Mouse (Mus musculus): ENCODE measurements around the gene Fxr2. TPM values are rescaled to one million over a fixed set of nuclear protein-coding genes. Genes with fewer than 3 reads are reported as not detected.
A peak's percentile ranks its signal among the peaks of the same experiment; 100 is the strongest.

Fxr2 gene
- polyA plus RNA-seq, 1 experiment from 2014 or later = 31.2 TPM

DNA sequence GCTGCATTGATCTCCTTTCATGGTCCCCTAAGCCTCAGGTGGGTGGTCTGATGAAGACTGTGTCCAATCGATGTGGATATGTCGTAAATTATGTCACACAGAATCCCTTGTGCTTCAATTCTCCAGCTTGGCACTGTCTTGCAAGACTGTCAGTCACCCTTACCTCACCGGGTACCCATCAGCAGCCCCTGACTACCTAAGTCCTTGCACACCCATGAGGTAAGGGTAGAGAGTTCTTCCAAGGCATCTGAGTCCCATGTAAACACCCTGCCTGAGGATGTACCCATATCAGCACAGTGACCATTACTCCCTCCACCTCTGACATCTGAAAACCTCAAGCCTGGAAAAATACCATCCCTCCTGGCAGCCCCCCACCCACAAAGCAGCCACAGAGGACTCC, 28.4 kb upstream of the Fxr2 start:
- Histone ChIP-seq H3K4me3 (ENCODE audit: low read depth, low read length) (peak overlapping the region; percentile 59), H3K27me3 (ENCODE audit: insufficient read depth, low read length) (peaks cover 14% of the 10 kb centered on the region; the same call in 1 of the 2 replicates), H3K36me3 (ENCODE audit: insufficient read depth) (no peaks in the 10 kb centered on the region), H3K4me2 (peak overlapping the region; percentile 100), H3K9ac (peak overlapping the region; percentile 66; the same call in 1 of the 2 replicates), H3K4me1 (ENCODE audit: insufficient read depth) (peaks cover 32% of the 10 kb centered on the region), H3K9me3 (ENCODE audit: low read depth, low read length) (no peaks in the 10 kb centered on the region), H3K27ac (ENCODE audit: low read depth) (no peak overlapping the region)
- no peak for TF ChIP-seq CTCF (IDR thresholded peaks at IDR 0.05; ENCODE audit: low read depth)
- WGBS = 66% methylated on average over 3 of the region's 3 CpGs
- DNase-seq = no peak
- ATAC-seq (ENCODE audit: insufficient read depth) = no peak

DNA sequence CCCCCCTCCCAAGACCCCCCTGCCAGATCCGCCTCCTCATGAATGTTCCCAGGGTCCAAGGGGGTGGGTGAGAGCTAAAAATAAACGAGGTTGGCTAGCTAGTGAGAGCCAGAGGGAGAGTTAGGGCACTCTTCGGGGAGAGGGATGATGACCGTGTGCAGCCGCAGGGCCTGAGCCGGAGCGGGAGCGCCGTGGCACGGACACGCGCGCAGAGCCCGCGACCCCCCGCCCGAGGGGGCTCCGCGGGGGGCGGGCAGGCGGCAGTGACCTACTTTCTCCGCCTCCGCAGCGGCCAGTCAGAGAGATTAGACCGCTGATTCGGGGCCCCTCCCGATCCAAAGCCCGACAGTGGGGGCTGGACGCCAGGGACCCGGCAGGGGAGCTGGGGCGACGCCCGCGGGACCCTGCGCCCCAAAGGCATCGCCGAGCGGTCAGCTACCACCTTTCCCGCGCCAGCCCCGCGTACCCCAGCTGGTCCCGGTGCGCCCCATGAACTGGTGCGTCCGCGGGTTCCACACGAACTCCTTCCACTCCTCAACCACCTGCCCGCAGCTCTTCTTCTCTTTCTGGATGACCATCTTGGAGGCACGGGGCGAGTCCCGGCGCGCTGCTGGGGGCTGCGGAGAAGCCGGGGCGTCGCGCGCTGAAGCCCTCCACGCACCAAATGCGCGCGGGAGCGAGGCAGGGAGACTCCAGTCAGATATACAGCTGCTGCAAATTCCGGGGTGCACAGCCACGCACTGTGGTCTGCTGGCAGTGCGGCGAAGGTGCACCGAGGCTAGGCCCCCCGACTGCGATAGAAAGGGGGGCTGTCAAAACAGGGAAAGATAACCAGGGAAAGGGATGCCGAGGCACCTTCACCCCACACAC, 27.8 kb upstream of the Fxr2 start:
- no peaks in the 10 kb centered on the region for H3K36me3 ChIP-seq (ENCODE audit: insufficient read depth)
- H3K4me3 ChIP-seq (ENCODE audit: low read depth, low read length) = peak overlapping the region; percentile 59
- peak overlapping the region; percentile 61; the same call in 1 of the 2 replicates for H3K27ac ChIP-seq (ENCODE audit: low read depth)
- H3K9me3 ChIP-seq (ENCODE audit: low read depth, low read length) = no peaks in the 10 kb centered on the region
- no peak for TF ChIP-seq CTCF (IDR thresholded peaks at IDR 0.05; ENCODE audit: low read depth)
- DNase-seq (peak; percentile 46), ATAC-seq (ENCODE audit: insufficient read depth) (peak; percentile 47)
- H3K9ac ChIP-seq = peak overlapping the region; percentile 66
- H3K27me3 ChIP-seq (ENCODE audit: insufficient read depth, low read length) = peaks cover 14% of the 10 kb centered on the region; the same call in 1 of the 2 replicates
- under 1% methylated on average over 73 of the region's 73 CpGs for WGBS
- H3K4me1 ChIP-seq (ENCODE audit: insufficient read depth) = peaks cover 26% of the 10 kb centered on the region
- H3K4me2 ChIP-seq = peak overlapping the region; percentile 100

GRCm38 (mm10) chr11:69605726-69606490, 26.9 kb upstream of the Fxr2 start, which contains the start of gene Atp1b2:
Gene Atp1b2 (minus strand): TSS chr11:69605942.
- Histone ChIP-seq H3K27ac (ENCODE audit: low read depth) (peak within 1 kb of the TSS; percentile 61; the same call in 1 of the 2 replicates), H3K9me3 (ENCODE audit: low read depth, low read length) (no peaks in the 10 kb centered on the region), H3K4me1 (ENCODE audit: insufficient read depth) (peaks cover 17% of the 10 kb centered on the region), H3K9ac (peak within 1 kb of the TSS; percentile 66), H3K36me3 (ENCODE audit: insufficient read depth) (no peaks in the 10 kb centered on the region), H3K4me2 (peak within 1 kb of the TSS; percentile 100), H3K27me3 (ENCODE audit: insufficient read depth, low read length) (peaks cover 14% of the 10 kb centered on the region; the same call in 1 of the 2 replicates), H3K4me3 (ENCODE audit: low read depth, low read length) (peak within 1 kb of the TSS; percentile 59)
- no peak for TF ChIP-seq CTCF (IDR thresholded peaks at IDR 0.05; ENCODE audit: low read depth)
- ATAC-seq (ENCODE audit: insufficient read depth) (peak; percentile 89), DNase-seq (peak; percentile 85)
- 2% methylated on average over 32 of the region's 32 CpGs for WGBS

DNA sequence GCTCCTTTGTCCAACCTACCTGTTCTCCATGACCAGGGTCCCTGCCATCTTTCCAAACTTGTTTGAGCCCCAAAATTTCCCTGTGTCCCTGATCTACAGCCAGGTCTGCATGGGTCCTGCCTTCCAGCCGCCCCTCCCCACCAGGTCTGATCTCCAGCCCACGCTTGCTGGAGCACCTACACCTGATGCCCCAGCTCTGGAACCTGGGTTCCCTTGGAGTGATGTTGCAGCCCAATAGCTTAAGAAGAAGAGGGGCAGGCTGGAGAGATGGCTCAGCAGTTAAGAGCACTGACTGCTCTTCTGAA, 26.3 kb upstream of the Fxr2 start:
- Histone ChIP-seq H3K9me3 (ENCODE audit: low read depth, low read length) (no peaks in the 10 kb centered on the region), H3K4me1 (ENCODE audit: insufficient read depth) (peaks cover 16% of the 10 kb centered on the region), H3K27ac (ENCODE audit: low read depth) (no peak overlapping the region), H3K4me2 (peak overlapping the region; percentile 100), H3K9ac (no peak overlapping the region), H3K27me3 (ENCODE audit: insufficient read depth, low read length) (peaks cover 14% of the 10 kb centered on the region; the same call in 1 of the 2 replicates), H3K4me3 (ENCODE audit: low read depth, low read length) (peak overlapping the region; percentile 59), H3K36me3 (ENCODE audit: insufficient read depth) (no peaks in the 10 kb centered on the region)
- WGBS = 53% methylated on average over 2 of the region's 2 CpGs
- DNase-seq = no peak
- TF ChIP-seq CTCF (IDR thresholded peaks at IDR 0.05; ENCODE audit: low read depth) = no peak
- no peak for ATAC-seq (ENCODE audit: insufficient read depth)

DNA sequence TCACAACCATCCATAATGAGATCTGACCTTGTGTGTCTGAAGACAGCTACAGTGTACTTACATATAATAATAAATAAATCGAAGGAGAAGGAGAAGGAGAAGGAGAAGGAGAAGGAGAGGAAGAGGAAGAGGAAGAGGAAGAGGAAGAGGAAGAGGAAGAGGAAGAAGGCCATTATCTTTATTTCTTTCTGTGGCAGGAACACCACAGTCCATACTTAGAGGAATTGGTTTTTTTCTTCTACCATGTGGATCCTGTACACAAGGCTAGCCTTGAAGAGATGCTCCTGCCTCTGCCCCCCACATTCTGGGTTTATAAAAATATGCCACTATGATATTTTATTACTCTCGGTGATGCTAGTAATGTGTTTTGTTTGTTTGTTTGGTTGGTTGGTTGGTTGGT, 26.0 kb upstream of the Fxr2 start:
- Histone ChIP-seq H3K4me3 (ENCODE audit: low read depth, low read length) (no peak overlapping the region), H3K9me3 (ENCODE audit: low read depth, low read length) (no peaks in the 10 kb centered on the region), H3K4me2 (no peak overlapping the region), H3K4me1 (ENCODE audit: insufficient read depth) (peaks cover 14% of the 10 kb centered on the region), H3K36me3 (ENCODE audit: insufficient read depth) (no peaks in the 10 kb centered on the region), H3K27me3 (ENCODE audit: insufficient read depth, low read length) (peaks cover 14% of the 10 kb centered on the region; the same call in 1 of the 2 replicates), H3K27ac (ENCODE audit: low read depth) (no peak overlapping the region), H3K9ac (no peak overlapping the region)
- DNase-seq = no peak
- WGBS = 71% methylated on average over 2 of the region's 2 CpGs
- no peak for ATAC-seq (ENCODE audit: insufficient read depth)
- no peak for TF ChIP-seq CTCF (IDR thresholded peaks at IDR 0.05; ENCODE audit: low read depth)

DNA sequence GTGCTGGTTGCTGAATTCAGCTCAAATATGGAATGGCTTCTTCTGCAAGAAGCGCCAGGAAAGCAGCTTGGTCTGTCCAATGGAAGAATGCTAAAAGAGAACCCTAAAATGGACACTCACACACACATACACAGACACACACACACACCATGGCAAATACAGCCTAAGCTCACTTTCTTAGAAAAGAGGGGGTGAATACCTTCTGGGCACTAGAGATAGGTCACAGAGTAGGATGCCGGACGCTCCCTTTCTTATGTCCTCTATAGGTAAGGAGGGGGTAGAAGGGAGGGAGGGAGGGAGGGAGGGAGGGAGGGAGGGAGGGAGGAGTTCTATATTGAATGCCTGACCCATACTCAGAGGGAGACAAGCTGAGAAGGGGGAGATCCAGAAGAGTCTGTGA, 24.3 kb upstream of the Fxr2 start:
- TF ChIP-seq CTCF (IDR thresholded peaks at IDR 0.05; ENCODE audit: low read depth) = no peak
- WGBS = 77% methylated on average over 3 of the region's 3 CpGs
- no peaks in the 10 kb centered on the region for H3K9me3 ChIP-seq (ENCODE audit: low read depth, low read length)
- no peak overlapping the region for H3K27ac ChIP-seq (ENCODE audit: low read depth)
- H3K4me3 ChIP-seq (ENCODE audit: low read depth, low read length) = no peak overlapping the region
- no peaks in the 10 kb centered on the region for H3K36me3 ChIP-seq (ENCODE audit: insufficient read depth)
- DNase-seq = no peak
- H3K9ac ChIP-seq = no peak overlapping the region
- H3K4me1 ChIP-seq (ENCODE audit: insufficient read depth) = peaks cover 11% of the 10 kb centered on the region
- peaks cover 14% of the 10 kb centered on the region; the same call in 1 of the 2 replicates for H3K27me3 ChIP-seq (ENCODE audit: insufficient read depth, low read length)
- ATAC-seq (ENCODE audit: insufficient read depth) = no peak
- no peak overlapping the region for H3K4me2 ChIP-seq

GRCm38 (mm10) chr11:69609416-69609815, 23.4 kb upstream of the Fxr2 start:
- no peak overlapping the region for H3K4me3 ChIP-seq (ENCODE audit: low read depth, low read length)

More at GRCm38 (mm10) chr11:69609416-69609815, 23.4 kb upstream of the Fxr2 start:
- Histone ChIP-seq H3K9ac (no peak overlapping the region), H3K27ac (ENCODE audit: low read depth) (no peak overlapping the region), H3K27me3 (ENCODE audit: insufficient read depth, low read length) (peaks cover 9% of the 10 kb centered on the region; the same call in 1 of the 2 replicates), H3K4me1 (ENCODE audit: insufficient read depth) (peaks cover 12% of the 10 kb centered on the region), H3K4me2 (no peak overlapping the region), H3K36me3 (ENCODE audit: insufficient read depth) (no peaks in the 10 kb centered on the region), H3K9me3 (ENCODE audit: low read depth, low read length) (no peaks in the 10 kb centered on the region)
- 56% methylated on average over 7 of the region's 7 CpGs for WGBS
- DNase-seq (no peak), ATAC-seq (ENCODE audit: insufficient read depth) (no peak)
- no peak for TF ChIP-seq CTCF (IDR thresholded peaks at IDR 0.05; ENCODE audit: low read depth)

Measured in lung, embryonic 14.5 days (tissue).